Mouse (Mus musculus) heart, embryonic 10.5 days (tissue): ENCODE measurements around the gene Anapc1. TPM values are rescaled to one million over a fixed set of nuclear protein-coding genes. Genes with fewer than 3 reads are reported as not detected.
A peak's percentile ranks its signal among the peaks of the same experiment; 100 is the strongest.

ENCODE experiments used
- DNase-seq: peaks from one replicate; pipeline ENCODE4 v3.0.0-alpha.2; 2017; ENCODE audit warnings: low spot score
- H3K27ac ChIP-seq: fragments of 300-500 bp; sonication (generic); 2 replicates; pipeline ENCODE4 v1.5.1; 2016; ENCODE audit warnings: mild to moderate bottlenecking
- H3K27me3 ChIP-seq: fragments of 300-500 bp; sonication (generic); 2 replicates; pipeline ENCODE4 v1.6.1; 2016; ENCODE audit warnings: mild to moderate bottlenecking; ENCODE audit not compliant: poor library complexity, insufficient read depth, severe bottlenecking
- H3K36me3 ChIP-seq: fragments of 300-500 bp; sonication (generic); 2 replicates; pipeline ENCODE4 v1.6.1; 2016; ENCODE audit warnings: mild to moderate bottlenecking, moderate library complexity
- H3K4me1 ChIP-seq: fragments of 300-500 bp; sonication (generic); 2 replicates; pipeline ENCODE4 v1.6.1; 2016; ENCODE audit warnings: mild to moderate bottlenecking
- H3K4me3 ChIP-seq: fragments of 300-500 bp; sonication (generic); 2 replicates; pipeline ENCODE4 v1.5.1; 2016; ENCODE audit warnings: mild to moderate bottlenecking, moderate library complexity
- H3K9me3 ChIP-seq: fragments of 300-500 bp; sonication (generic); 2 replicates; pipeline ENCODE4 v1.6.1; 2016; ENCODE audit warnings: mild to moderate bottlenecking, moderate library complexity
- WGBS: fragments of 180-500 bp; shearing (Covaris S2); methylation state at CpG from one replicate; pipeline ENCODE4 v1.1.7; 2016; 5-methylcytosine and 5-hydroxymethylcytosine counted together
- polyA plus RNA-seq: library from polyadenylated mRNA; unstranded; fragments of >200 nt; fragmentation: Nextera tagmentation; extraction: Ambion mirVana; gene quantifications from 2 replicates; pipeline ENCODE4 v1.2.1, GENCODE M21; 2016

The Anapc1 gene
- polyA plus RNA-seq, 1 experiment from 2014 or later: 68.7 TPM

GRCm38 (mm10) chr2:128693236-128693635, 6.0 kb upstream of the Anapc1 start:
- no peak for DNase-seq
- H3K9me3 ChIP-seq: no peaks in the 10 kb centered on the region
- no peaks in the 10 kb centered on the region for H3K27me3 ChIP-seq
- H3K4me3 ChIP-seq: no peak overlapping the region
- H3K27ac ChIP-seq: 0 out of 2 replicates have a peak overlapping the region, but pooled peaks have one; percentile 10
- H3K4me1 ChIP-seq: peaks cover 13% of the 10 kb centered on the region
- 56% methylated on average over 4 of the region's 4 CpGs for WGBS
- no peaks in the 10 kb centered on the region for H3K36me3 ChIP-seq

GRCm38 (mm10) chr2:128692771-128693170, 5.6 kb upstream of the Anapc1 start:
- Histone ChIP-seq H3K27ac (0 out of 2 replicates have a peak overlapping the region, but pooled peaks have one; percentile 10), H3K36me3 (no peaks in the 10 kb centered on the region), H3K9me3 (no peaks in the 10 kb centered on the region), H3K27me3 (no peaks in the 10 kb centered on the region), H3K4me1 (peaks cover 10% of the 10 kb centered on the region), H3K4me3 (no peak overlapping the region)
- no peak for DNase-seq
- WGBS: 75% methylated on average over 10 of the region's 10 CpGs

- Histone ChIP-seq H3K4me1 (peaks cover 7% of the 10 kb centered on the region), H3K27me3 (no peaks in the 10 kb centered on the region), H3K36me3 (no peaks in the 10 kb centered on the region), H3K4me3 (no peak overlapping the region), H3K27ac (no peak overlapping the region), H3K9me3 (no peaks in the 10 kb centered on the region)
- DNase-seq: no peak
- 68% methylated on average over 14 of the region's 14 CpGs for WGBS
Observed at GRCm38 (mm10) chr2:128692336-128692735, 5.1 kb upstream of the Anapc1 start.

GRCm38 (mm10) chr2:128687558-128688120, 448 bp upstream of the Anapc1 start:
- Histone ChIP-seq H3K4me3 (peak overlapping the region; percentile 98), H3K27me3 (no peaks in the 10 kb centered on the region), H3K4me1 (peaks cover 10% of the 10 kb centered on the region; the same call in 1 of the 2 replicates), H3K9me3 (no peaks in the 10 kb centered on the region), H3K36me3 (peaks cover 26% of the 10 kb centered on the region), H3K27ac (peak overlapping the region; percentile 100)
- no peak for DNase-seq
- WGBS: 48% methylated on average over 10 of the region's 10 CpGs

DNA sequence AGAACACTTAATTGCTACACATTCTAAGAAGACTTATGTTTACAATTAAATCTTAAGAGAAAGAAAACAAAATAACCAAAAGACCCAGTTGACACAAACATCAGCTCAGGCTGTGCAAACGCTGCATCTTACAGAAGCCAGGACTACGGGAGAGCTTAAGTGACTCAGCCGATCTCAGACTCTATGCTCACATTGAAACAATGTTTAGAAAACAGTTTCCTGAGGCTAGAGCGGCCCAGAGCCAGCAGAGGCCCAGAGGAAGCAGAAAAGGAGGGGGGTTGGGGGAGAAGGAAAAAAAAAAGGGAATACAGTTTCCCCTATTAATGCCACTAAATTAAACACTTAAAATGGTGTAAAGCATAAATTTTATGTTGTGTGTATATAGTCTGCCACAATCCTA, 6.5 kb downstream of the Anapc1 start:
- WGBS: 56% methylated on average over 4 of the region's 4 CpGs
- no peak for DNase-seq
- no peak overlapping the region for H3K27ac ChIP-seq
- no peaks in the 10 kb centered on the region for H3K27me3 ChIP-seq
- no peak overlapping the region for H3K4me3 ChIP-seq
- H3K36me3 ChIP-seq: peaks cover 88% of the 10 kb centered on the region
- peaks cover 14% of the 10 kb centered on the region for H3K4me1 ChIP-seq
- no peaks in the 10 kb centered on the region for H3K9me3 ChIP-seq

- Histone ChIP-seq H3K27ac (no peak overlapping the region), H3K9me3 (no peaks in the 10 kb centered on the region)
- WGBS: 93% methylated on average over 1 of the region's 1 CpGs
Observed at GRCm38 (mm10) chr2:128620578-128620977, 66.6 kb downstream of the Anapc1 start.

DNA sequence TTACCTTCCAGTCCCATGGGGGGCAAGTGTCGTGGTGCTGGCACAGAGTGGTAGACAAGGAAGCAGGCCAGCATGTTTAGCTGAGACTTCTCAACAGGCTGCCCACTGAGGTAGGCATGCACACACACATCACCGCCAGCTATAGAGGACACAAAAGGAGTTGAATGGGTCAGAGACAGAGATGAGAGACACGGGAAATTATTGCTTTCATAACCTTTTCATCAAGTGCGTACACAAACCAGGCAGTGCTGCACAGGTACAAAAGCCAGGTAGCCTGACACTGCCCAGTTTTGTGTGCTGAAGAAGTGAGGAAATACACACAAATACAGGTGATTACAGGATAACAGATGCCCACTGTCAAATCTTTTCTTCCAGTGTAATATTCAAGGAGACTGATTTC, 71.8 kb downstream of the Anapc1 start:
- Histone ChIP-seq H3K27me3 (no peaks in the 10 kb centered on the region), H3K9me3 (no peaks in the 10 kb centered on the region), H3K27ac (no peak overlapping the region), H3K36me3 (peaks cover 90% of the 10 kb centered on the region), H3K4me1 (no peaks in the 10 kb centered on the region), H3K4me3 (no peak overlapping the region)
- DNase-seq: no peak
- 95% methylated on average over 4 of the region's 4 CpGs for WGBS

More at GRCm38 (mm10) chr2:128620578-128620977, 66.6 kb downstream of the Anapc1 start:
- no peak overlapping the region for H3K4me3 ChIP-seq
- DNase-seq: no peak
- no peaks in the 10 kb centered on the region for H3K4me1 ChIP-seq
- H3K27me3 ChIP-seq: no peaks in the 10 kb centered on the region
- H3K36me3 ChIP-seq: peaks cover 94% of the 10 kb centered on the region

DNA sequence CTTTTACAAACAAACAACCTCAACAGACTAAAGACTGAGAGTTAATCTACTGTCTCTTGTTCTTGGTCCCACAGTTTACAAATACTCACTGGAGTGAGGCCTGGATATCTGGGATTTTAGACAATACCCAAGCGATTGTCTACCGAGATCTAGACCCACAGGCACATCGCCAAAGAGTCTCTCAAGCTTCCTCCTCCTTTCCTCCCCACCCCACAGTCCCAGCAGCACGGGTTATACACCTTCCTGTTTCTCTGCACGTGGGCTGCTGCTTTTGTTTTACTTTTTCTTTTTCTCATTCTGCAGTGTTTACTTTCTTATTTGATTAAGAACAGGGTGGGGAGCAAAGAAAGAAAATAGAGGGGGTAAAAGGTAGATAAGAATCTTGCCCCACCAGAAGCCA, 73.8 kb downstream of the Anapc1 start:
- peaks cover 78% of the 10 kb centered on the region for H3K36me3 ChIP-seq
- no peak overlapping the region for H3K27ac ChIP-seq
- H3K27me3 ChIP-seq: no peaks in the 10 kb centered on the region
- DNase-seq: no peak
- no peaks in the 10 kb centered on the region for H3K4me1 ChIP-seq
- no peaks in the 10 kb centered on the region for H3K9me3 ChIP-seq
- no peak overlapping the region for H3K4me3 ChIP-seq
- 80% methylated on average over 5 of the region's 5 CpGs for WGBS

- H3K27me3 ChIP-seq: no peaks in the 10 kb centered on the region
- DNase-seq: no peak
- H3K36me3 ChIP-seq: peaks cover 68% of the 10 kb centered on the region
- H3K4me3 ChIP-seq: no peak overlapping the region
- 92% methylated on average over 7 of the region's 7 CpGs for WGBS
- no peaks in the 10 kb centered on the region for H3K4me1 ChIP-seq
- no peaks in the 10 kb centered on the region for H3K9me3 ChIP-seq
- H3K27ac ChIP-seq: no peak overlapping the region
Observed at GRCm38 (mm10) chr2:128612275-128612674, 74.9 kb downstream of the Anapc1 start.

- 91% methylated on average over 8 of the region's 8 CpGs for WGBS
- Histone ChIP-seq H3K27ac (no peak overlapping the region), H3K27me3 (no peaks in the 10 kb centered on the region), H3K9me3 (no peaks in the 10 kb centered on the region), H3K4me3 (no peak overlapping the region), H3K36me3 (peaks cover 58% of the 10 kb centered on the region), H3K4me1 (no peaks in the 10 kb centered on the region)
- no peak for DNase-seq
Observed at GRCm38 (mm10) chr2:128611178-128611577, 76.0 kb downstream of the Anapc1 start.

- 84% methylated on average over 5 of the region's 5 CpGs for WGBS
- no peak for DNase-seq
- Histone ChIP-seq H3K36me3 (peaks cover 44% of the 10 kb centered on the region), H3K27me3 (no peaks in the 10 kb centered on the region), H3K4me3 (no peak overlapping the region), H3K4me1 (no peaks in the 10 kb centered on the region), H3K9me3 (no peaks in the 10 kb centered on the region), H3K27ac (no peak overlapping the region)
Observed at GRCm38 (mm10) chr2:128609286-128609685, 77.9 kb downstream of the Anapc1 start.

DNA sequence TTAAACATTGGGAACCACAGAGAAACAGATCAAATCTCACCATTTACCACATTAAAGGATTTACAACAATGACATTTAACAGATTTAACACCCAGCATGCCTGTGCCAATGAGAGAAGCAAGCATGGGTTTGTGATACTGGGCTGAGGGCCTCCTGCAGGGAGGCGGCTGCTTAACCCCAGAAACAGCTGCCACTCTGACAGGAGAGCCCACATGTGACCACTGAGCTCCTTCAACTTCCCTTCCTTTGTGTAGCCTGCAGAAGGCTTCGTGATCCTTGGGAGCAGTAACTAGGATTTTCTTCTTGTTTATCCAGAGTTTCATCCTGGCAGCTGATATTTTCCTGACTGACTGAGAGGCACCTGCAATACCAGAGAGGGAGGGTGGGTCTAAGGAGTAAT, 85.7 kb downstream of the Anapc1 start:
- H3K36me3 ChIP-seq: no peaks in the 10 kb centered on the region
- no peaks in the 10 kb centered on the region for H3K9me3 ChIP-seq
- 37% methylated on average over 2 of the region's 2 CpGs for WGBS
- no peak overlapping the region for H3K4me3 ChIP-seq
- no peak overlapping the region for H3K27ac ChIP-seq
- H3K4me1 ChIP-seq: 0 out of 2 replicates have a peak, but pooled peaks cover 5% of the 10 kb centered on the region
- peak; percentile 61 for DNase-seq
- peaks cover 4% of the 10 kb centered on the region; the same call in 1 of the 2 replicates for H3K27me3 ChIP-seq

DNA sequence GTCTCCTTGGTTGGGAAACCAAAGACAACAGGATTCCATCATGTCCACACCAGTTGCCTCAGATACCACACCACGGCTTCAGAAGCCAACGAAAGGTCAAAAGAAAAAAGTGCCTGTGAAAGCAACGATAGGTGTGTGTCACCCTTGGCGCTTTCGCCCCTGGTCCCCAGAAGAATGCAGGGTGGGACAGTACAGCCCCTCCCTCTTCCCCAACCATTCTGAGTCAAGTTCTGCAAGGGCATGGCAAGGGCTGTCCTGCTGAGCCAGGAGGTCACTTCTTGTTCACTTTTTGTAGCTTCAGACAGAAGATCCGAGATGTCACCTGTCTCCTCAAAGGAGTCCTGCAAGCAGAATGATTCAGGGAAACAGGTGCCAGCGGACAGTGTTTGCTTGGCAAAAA, 94.9 kb downstream of the Anapc1 start:
- no peaks in the 10 kb centered on the region for H3K36me3 ChIP-seq
- no peak overlapping the region for H3K27ac ChIP-seq
- DNase-seq: no peak
- no peaks in the 10 kb centered on the region for H3K4me1 ChIP-seq
- WGBS: 78% methylated on average over 7 of the region's 7 CpGs
- H3K9me3 ChIP-seq: no peaks in the 10 kb centered on the region
- no peaks in the 10 kb centered on the region for H3K27me3 ChIP-seq
- H3K4me3 ChIP-seq: no peak overlapping the region

- no peaks in the 10 kb centered on the region for H3K9me3 ChIP-seq
- H3K4me3 ChIP-seq: no peak within 1 kb of the TSS
- H3K27me3 ChIP-seq: no peaks in the 10 kb centered on the region
- H3K27ac ChIP-seq: no peak within 1 kb of the TSS
- no peaks in the 10 kb centered on the region for H3K4me1 ChIP-seq
- WGBS: 91% methylated on average over 3 of the region's 3 CpGs
- H3K36me3 ChIP-seq: no peaks in the 10 kb centered on the region
- no peak for DNase-seq
Observed at GRCm38 (mm10) chr2:128590909-128591308, 96.3 kb downstream of the Anapc1 start, which contains the start of gene Spdye4c. Gene Spdye4c (plus strand): TSS chr2:128591209.
